Mouse (Mus musculus): ENCODE measurements at regions not wholly inside any gene's neighbourhood (a gene's known extent, or its start where the extent isn't known, plus 50 kb on each side); places are given as distances from the start of the nearest gene placed in this dataset.

DNA sequence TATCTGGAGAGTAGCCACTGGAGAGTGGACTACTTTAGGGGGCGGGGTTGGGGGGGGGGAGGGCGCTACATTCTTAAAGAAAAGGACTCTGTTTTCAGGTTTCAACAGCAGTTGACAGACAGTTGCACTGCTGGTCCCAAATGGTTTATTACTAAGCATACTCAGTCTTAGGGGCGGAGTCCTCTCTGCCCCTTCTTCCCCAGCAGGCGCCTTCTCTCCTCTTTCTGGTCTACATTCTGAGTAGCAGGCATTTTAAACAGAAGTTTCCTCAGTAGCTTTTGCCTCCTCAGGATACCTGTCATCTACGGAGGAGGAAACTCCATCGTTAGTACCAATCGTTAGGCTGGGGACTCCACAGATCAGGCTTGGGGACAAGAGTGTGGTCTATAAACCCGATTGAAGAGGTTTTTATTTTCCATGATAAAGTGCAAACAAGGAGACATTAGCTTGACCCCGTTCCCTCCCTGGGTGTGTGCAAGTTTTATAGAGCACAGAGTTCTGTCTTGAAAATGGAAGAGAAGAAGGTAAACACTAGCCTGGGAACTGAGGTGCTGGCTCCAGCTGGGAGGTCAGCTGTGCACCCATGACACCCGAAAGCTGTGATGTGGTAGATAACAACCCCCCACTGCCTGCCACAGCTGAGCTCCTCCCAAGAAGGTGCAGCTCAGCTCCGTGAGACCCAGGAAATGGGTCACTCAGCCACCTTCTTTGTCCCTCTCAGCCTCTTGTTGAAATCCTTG, 107.8 kb downstream of the Btg1 start:
- DNase-seq (ENCODE audit: low spot score in 2 of 2): no peak

DNA sequence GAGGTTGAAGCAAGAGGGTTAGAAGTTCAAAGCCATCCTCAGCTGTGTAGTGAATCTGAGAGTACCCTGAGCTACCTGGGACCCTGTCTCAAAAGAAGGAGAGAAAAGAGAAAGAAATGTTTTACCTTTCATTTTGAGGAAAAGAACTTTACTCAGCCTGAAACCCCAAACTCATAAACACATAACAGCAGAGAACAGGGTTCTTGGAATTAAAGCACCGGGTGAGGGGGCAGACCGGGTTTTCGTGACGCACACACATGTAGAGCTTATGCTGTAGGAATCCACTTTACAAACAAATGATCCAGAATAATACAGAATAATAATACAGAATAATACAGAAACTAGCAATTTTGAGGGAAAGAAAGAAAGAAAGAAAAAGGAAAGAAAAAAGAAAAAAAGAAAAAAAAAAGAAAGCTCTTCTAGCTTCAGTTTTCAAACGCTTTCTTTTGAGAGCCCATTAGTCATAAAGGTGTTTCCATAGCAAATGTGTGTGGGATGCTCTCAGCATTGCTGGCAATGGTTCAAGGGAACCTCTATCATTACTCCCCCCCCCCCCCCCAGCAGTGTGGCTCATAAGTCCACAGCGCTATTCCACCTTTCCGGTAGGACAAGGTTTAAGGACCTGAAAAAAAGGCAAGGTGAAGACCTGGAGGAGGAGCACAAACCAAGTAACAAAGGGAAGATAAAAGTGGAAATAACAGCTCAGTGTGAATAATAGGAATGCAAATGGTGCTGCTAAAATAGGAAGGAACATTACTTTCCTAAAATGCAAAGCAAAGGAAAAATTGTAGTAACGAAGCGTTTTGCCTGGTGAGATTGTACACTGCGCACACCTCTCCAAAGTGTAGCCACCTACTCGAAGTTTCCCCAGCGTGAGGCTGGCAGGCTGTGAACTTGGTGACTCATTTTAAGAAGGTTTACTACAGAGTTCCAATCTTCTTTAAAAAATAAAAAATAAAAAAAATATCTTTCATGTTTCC, 110.3 kb downstream of the Btg1 start:
- DNase-seq (ENCODE audit: low spot score in 2 of 2): no peak

DNA sequence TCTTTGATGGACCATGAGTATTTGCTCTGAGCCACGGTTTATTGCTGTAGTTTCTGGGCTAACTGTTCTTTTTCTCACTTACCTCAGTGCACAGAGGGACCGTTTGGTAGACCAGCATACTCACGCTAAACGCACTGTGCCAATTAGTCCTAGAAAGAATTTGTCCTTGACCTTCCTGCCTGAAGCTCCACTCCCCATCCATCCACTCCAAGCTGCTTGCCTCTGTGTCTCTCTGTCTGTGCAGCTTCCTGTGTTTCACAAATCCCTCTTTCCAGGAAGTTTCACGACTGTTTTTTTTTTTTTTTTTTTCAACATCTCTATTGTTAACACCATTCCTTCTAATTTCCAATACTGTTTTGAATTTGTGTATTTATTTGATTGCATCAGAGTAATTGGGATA, 116.8 kb downstream of the Btg1 start:
- DNase-seq (ENCODE audit: low spot score in 2 of 2): no peak

- no peak for DNase-seq (ENCODE audit: low spot score in 2 of 2)
Observed at GRCm38 (mm10) chr10:96735146-96735545, 118.3 kb downstream of the Btg1 start.

DNA sequence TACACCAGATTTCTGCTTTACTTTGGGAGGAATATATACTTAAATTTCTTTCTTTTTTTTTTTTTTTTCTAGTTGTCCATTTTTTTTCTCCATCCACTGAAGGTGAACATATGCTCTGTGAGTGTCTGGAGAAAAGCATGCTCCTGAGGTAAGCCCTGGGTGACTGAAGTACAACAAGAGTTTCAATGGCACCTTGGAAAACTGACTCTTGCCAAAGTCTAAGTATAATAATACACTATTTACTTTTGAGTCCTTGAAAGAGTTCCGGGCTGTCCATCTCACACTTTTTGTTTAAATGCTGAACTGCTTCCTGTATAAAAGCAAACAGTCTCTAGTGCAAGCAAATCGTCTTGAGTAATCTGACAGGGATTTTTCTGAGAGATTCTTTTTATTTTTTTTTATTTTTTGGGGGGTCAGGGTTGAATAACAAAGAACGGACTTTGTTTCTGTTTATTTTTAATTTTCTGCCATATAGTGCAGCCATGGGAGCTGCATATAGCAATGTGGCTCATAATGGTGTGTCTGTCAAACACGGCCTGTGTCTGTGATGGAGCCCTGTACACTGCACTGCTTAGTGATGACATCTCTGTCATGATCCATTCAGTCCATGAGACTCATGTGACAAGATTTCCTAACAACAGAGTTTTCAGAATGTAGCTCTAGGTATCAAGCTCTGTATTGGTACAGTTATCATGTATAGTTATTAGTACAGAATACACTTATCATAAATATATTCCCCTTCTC, 119.3 kb downstream of the Btg1 start:
- no peak for DNase-seq (ENCODE audit: low spot score in 2 of 2)

DNA sequence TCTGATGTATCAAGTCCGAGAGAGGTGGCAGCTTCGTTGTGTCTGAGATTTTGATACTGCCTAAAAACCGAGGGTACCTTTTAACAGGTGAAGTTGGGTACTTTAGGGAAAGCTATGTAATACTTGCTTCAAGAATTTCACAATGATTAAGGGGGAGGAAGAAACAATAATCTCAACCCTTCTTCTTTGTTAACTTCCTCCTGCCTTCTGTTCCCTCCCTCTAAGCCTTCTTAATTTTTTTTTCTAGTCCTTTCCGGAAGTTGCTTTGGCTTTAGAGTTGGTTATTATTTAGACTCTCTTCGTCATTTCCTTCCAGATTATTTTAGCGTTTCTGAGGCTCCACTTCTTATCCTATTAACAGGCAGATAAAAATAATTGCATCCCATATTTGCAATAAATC, 121.2 kb downstream of the Btg1 start:
- no peak for DNase-seq (ENCODE audit: low spot score in 2 of 2)

DNA sequence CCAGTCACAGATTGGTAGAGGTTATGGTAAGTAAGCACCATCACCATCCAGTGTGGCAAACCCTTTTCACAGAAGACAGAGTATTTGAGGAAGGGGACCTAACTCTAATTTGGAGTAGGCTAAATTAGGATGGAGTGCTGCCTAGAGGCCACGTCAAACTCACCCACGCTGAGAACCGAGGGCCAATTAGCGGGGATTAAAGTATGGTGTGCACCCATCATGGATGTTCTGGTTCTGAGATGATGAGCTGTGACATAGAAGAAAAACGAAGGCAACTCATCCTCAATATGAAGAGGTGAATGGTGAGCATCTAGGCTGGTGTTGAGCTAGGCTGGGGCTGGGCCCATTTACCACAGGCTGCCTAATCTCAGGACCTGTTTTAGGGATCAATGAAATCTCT, 121.8 kb downstream of the Btg1 start:
- no peak for DNase-seq (ENCODE audit: low spot score in 2 of 2)

DNA sequence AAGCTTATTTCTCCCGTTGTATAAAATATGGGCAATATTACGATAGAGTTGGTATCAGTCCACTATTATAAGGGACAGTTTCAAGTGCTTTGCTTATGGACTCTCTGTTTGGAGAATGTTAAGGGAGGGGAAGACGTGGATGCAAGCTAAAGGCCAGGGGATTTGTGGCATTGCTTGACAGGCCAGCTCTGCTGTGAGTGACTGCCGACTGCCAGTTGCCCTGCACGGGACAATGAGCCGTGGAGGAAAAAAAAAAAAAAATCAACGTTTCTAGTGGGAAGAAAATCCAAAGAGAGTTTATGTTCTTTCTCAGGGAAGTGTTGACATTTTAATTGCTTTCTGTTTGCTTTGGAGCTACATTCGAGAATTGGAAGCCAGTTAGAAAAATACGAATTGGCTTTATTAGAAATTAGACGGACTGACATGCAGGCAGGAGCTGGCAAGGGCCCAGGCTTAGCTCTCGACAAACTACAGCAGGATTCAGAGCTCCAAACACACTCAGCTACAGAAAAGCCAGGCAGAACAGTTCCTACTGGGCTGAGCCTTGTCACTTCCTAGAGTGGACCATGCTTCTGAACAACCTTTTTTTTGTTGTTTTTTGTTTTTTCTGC, 127.5 kb downstream of the Btg1 start:
- DNase-seq (ENCODE audit: low spot score in 2 of 2): peak in 1 of 2 experiments; percentile 11

DNA sequence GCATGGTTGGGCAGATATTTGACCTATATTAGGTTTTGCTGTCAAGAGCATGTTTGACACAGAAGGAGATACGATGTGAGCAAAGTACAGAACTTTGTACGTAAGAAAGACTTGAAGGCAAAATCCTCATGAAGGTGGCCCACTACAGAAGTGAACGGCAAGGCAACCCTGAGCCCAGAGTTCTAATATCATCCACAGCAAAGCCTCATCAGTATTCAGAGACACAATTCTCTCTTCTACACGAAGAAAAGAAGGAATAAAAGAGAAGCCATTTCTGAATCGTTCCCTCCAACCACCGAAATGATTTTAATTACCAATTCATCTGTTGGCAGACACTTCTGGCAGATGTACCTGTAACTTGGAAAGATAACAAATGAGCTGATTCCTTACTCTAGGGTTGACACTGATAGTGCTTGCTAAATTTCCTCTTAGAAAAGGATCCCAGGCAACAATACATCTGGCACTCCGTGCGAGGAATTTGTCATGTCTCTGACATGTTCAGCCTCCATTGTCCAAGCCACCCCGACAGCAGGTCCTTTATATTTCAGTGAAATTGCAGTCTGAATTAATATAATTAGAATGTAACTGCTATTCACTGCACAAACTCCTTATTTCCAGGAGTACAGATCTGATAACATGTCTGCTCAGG, 130.3 kb downstream of the Btg1 start:
- no peak for DNase-seq (ENCODE audit: low spot score in 2 of 2)

GRCm38 (mm10) chr10:96750861-96751260, 134.1 kb downstream of the Btg1 start:
- peak; percentile 40 to 50 for DNase-seq (ENCODE audit: low spot score in 2 of 2)

DNA sequence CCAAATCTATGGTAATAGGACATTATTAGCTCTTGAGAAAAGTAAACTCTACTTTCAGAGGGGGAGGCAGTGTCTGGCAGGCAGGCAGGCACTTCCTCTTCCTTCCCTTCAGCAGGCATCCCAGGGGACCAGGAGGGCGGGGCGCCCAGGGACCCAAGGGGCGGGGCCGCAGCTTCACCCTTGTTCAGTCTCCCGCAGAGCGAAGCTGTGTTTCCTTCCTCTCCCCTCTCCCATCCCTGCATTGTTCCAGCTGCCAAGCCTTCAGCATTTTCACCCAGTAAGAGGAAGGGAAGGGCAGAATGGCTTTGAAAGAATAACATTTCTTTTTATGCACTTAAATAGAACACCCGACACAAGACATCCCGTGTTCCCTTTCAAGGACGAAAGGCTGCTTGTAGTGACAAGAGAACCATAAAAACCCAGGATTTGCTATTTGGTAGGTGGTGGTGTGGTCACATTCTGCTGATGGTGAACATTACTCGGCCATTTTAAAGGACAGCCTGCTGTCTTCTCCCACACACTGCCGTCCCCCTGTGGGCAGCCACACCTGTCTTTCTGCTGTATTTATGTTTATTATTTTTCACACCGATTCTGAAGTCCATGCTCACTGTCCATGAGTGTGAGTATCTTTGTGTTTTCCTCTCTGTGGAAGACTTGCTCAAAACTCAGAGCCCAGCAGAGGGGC, 134.9 kb downstream of the Btg1 start:
- DNase-seq (ENCODE audit: low spot score in 2 of 2): peak; percentile 78 to 86

GRCm38 (mm10) chr10:96752531-96752930, 135.7 kb downstream of the Btg1 start:
- DNase-seq (ENCODE audit: low spot score in 2 of 2): no peak

DNA sequence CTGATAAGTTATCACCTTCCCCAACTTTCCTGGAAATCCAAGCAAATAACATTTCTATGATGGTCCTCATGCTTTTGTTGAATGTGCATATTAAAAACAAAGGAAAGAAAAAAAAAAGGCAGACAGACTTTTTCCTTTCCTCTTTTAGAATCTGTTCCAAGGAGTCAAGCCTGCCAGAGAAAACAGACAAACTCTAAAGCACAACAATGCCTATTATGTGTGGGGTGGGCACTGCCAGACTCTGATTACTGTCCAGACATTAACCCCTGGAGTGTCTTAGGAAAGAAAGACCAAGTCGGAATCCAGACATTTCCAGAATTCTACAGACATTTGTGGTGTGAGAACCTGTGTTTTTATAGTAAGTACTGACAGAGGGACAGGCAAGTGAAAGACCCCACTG, 136.7 kb downstream of the Btg1 start:
- DNase-seq (ENCODE audit: low spot score in 2 of 2): no peak

DNA sequence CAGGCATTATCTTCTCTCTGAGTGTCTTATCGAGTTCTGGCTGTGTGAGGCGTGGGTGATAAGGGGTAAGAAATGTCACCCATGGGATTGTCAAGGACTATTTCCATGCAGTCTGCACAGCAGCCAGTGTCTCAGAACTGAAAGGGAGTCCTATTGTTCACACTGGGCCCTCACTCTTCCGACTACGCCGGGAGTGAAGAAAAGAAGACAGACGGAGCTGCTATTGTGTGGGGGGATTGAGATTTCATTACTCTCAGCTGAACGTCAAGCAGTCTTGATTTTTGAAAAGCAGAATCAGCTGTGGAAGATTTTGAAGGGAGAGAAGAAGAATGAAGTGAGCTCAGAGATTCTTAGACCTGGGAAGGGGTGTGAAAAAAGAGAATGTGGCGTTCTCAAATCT, 138.9 kb downstream of the Btg1 start:
- no peak for DNase-seq (ENCODE audit: low spot score in 2 of 2)

DNA sequence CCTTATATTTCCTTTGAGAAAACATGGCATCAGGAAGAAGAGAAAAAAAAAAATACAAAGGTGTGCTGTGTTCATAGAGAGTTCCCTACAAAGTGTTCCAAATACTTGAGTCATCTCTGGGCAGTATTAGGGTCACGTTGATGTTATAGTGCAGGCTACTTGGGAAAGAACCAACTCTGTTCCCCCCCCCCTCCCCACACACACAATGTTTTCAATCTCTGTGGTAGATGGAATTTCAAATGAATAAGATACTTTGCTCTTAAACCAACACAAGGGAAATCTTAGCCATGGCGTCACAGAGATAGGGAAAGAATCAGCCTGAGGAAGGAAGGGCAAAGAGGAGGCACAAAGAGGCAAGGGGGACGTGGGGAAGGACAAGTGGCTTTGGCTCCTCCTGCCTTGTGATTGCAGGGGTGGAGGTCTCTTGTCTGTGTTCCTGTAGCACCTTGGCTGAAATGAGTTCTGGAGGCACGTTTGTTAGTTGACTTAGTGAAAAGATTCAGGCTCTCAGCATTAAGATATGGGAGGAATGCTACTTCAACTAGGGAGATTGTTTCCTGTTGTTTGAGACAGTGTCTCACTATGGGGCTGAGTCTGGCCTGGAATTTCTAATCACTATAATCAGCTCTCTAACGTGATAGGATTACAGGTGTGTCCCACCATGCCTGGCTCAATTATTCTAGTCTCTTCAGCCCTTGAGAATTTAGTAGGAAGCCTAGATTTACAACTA, 139.7 kb downstream of the Btg1 start:
- no peak for DNase-seq (ENCODE audit: low spot score in 2 of 2)

- no peak for DNase-seq (ENCODE audit: low spot score in 2 of 2)
Observed at GRCm38 (mm10) chr10:96757311-96757710, 140.5 kb downstream of the Btg1 start.

- DNase-seq (ENCODE audit: low spot score in 2 of 2): no peak
Observed at GRCm38 (mm10) chr10:96761601-96762000, 144.8 kb downstream of the Btg1 start.

GRCm38 (mm10) chr10:96765626-96766025, 148.8 kb downstream of the Btg1 start:
- no peak for DNase-seq (ENCODE audit: low spot score in 2 of 2)

DNA sequence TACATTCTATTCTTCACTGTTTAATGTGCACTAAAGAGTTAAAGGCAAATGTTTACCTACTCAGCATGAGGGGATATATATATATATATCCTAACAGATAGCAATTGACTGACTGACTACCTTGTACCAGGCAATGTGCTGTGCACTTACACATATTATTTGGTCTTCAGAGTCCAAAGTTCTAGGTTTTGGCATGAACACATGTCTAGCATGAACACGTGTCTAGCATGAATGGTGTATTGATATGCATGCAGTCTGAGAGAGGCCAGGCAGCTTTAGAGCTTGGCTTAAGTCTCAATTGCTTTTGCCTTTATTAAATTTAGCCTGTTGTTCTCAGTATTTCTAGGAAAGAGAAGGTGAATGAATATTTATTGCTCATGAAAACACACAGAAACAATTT, 161.4 kb downstream of the Btg1 start:
- no peak for DNase-seq (ENCODE audit: low spot score in 2 of 2)

All from adrenal gland, adult 18-20 months (tissue).